Mouse (Mus musculus) neural tube, embryonic 14.5 days (tissue): ENCODE data around the gene Plpp7. TPM values are rescaled to one million over a fixed set of nuclear protein-coding genes. Genes with fewer than 3 reads are reported as not detected.

Source experiments
- ATAC-seq: fragments of 200-750 bp; cut with Nextera tagmentation; 2 replicates; pipeline ENCODE4 v1.8.0; 2017; ENCODE audit warnings: low read depth, mild to moderate bottlenecking, moderate TSS enrichment, moderate library complexity
- H3K27ac ChIP-seq: fragments of 300-500 bp; sonication (generic); 2 replicates; pipeline ENCODE4 v1.5.1; 2014; ENCODE audit warnings: low read depth, mild to moderate bottlenecking, control low read depth, low read length, moderate library complexity, mixed read lengths
- H3K27me3 ChIP-seq: fragments of 300-500 bp; sonication (generic); 2 replicates; pipeline ENCODE4 v1.6.1; 2014; ENCODE audit warnings: low read length; ENCODE audit not compliant: control insufficient read depth, insufficient read depth
- H3K36me3 ChIP-seq: fragments of 300-500 bp; sonication (generic); 2 replicates; pipeline ENCODE4 v1.6.1; 2014; ENCODE audit warnings: low read length, mixed read lengths; ENCODE audit not compliant: control insufficient read depth, insufficient read depth
- H3K4me1 ChIP-seq: fragments of 300-500 bp; sonication (generic); 2 replicates; pipeline ENCODE4 v1.6.1; 2014; ENCODE audit warnings: low read length; ENCODE audit not compliant: control insufficient read depth, insufficient read depth
- H3K4me2 ChIP-seq: fragments of 300-500 bp; sonication (generic); 2 replicates; pipeline ENCODE4 v1.6.1; 2014; ENCODE audit warnings: mild to moderate bottlenecking, low read depth, low read length, control low read depth
- H3K4me3 ChIP-seq: fragments of 300-500 bp; sonication (generic); 2 replicates; pipeline ENCODE4 v1.5.1; 2014; ENCODE audit warnings: low read depth, low read length, control low read depth, mixed read lengths
- H3K9ac ChIP-seq: fragments of 300-500 bp; sonication (generic); replicated peaks from 2 replicates; pipeline ENCODE4 v1.6.1; 2014; ENCODE audit warnings: low read depth, mild to moderate bottlenecking, control low read depth, low read length, mixed read lengths
- H3K9me3 ChIP-seq: fragments of 300-500 bp; sonication (generic); 2 replicates; pipeline ENCODE4 v1.6.1; 2016; ENCODE audit warnings: low read length; ENCODE audit not compliant: control insufficient read depth
- WGBS: fragments of 180-500 bp; shearing (Covaris S2); extraction: QIAGEN DNeasy Blood & Tissue Kit; methylation state at CpG from one replicate; pipeline ENCODE4 v1.1.7; 2014; 5-methylcytosine and 5-hydroxymethylcytosine counted together
- polyA plus RNA-seq: library from polyadenylated mRNA; unstranded; fragments of >200 nt; fragmentation: Nextera tagmentation; extraction: Ambion mirVana; gene quantifications from 2 replicates; pipeline ENCODE4 v1.2.1, GENCODE M21; 2014

The Plpp7 gene
- polyA plus RNA-seq, 1 experiment from 2014 or later: 25.2 TPM

- no peak for ATAC-seq
- no peaks in the 10 kb centered on the region for H3K27me3 ChIP-seq
- 86% methylated on average over 7 of the region's 7 CpGs for whole genome bisulfite sequencing
- H3K27ac ChIP-seq: no peak overlapping the region
- no peak overlapping the region for H3K4me3 ChIP-seq
- H3K4me1 ChIP-seq: peaks cover 6% of the 10 kb centered on the region; the same call in 1 of the 2 replicates
- H3K9ac ChIP-seq: no peak overlapping the region
- no peaks in the 10 kb centered on the region for H3K36me3 ChIP-seq
- no peaks in the 10 kb centered on the region for H3K9me3 ChIP-seq
- no peak overlapping the region for H3K4me2 ChIP-seq
Measured at GRCm38 (mm10) chr2:32104122-32104521, 8.8 kb downstream of the Plpp7 start.

- ATAC-seq: peak; percentile 74; the same call in 1 of the 2 replicates
- Histone ChIP-seq H3K9ac (no peak overlapping the region), H3K36me3 (0 out of 2 replicates have a peak, but pooled peaks cover 2% of the 10 kb centered on the region), H3K9me3 (no peaks in the 10 kb centered on the region), H3K4me3 (no peak overlapping the region), H3K27ac (peak overlapping the region; percentile 77), H3K27me3 (no peaks in the 10 kb centered on the region), H3K4me2 (no peak overlapping the region), H3K4me1 (peaks cover 6% of the 10 kb centered on the region; the same call in 1 of the 2 replicates)
- WGBS: 44% methylated on average over 16 of the region's 16 CpGs
Measured at GRCm38 (mm10) chr2:32105117-32105913, 10.0 kb downstream of the Plpp7 start.

DNA sequence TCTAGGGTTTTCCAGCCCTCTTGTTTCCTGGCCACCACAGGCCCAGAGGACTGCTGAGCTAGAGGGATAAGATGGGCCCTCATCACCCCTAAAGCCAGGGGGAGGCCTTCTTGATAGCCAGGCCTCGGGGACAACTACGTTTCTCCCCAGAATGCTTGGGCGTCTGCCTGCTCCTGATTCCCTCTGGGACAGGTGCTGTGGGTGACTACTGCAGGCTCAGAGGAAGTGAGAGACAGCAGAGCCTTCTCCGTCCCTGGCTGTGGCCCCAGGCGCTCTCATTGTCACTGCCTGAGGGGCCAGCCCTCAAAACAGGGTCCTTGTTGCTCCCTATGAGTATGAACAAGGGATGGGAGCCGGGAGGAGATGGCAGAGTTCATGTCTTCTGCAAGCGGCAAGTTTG lies 10.6 kb downstream of the Plpp7 start:
- Histone ChIP-seq H3K36me3 (0 out of 2 replicates have a peak, but pooled peaks cover 4% of the 10 kb centered on the region), H3K27me3 (no peaks in the 10 kb centered on the region), H3K4me1 (peaks cover 6% of the 10 kb centered on the region; the same call in 1 of the 2 replicates), H3K27ac (peak overlapping the region; percentile 77; the same call in 1 of the 2 replicates), H3K9me3 (no peaks in the 10 kb centered on the region), H3K9ac (no peak overlapping the region), H3K4me2 (no peak overlapping the region), H3K4me3 (no peak overlapping the region)
- WGBS: 81% methylated on average over 7 of the region's 7 CpGs
- no peak for ATAC-seq

GRCm38 (mm10) chr2:32111268-32111667 lies 15.9 kb downstream of the Plpp7 start:
- H3K27ac ChIP-seq: no peak overlapping the region
- H3K9me3 ChIP-seq: no peaks in the 10 kb centered on the region
- no peaks in the 10 kb centered on the region for H3K4me1 ChIP-seq
- no peak for ATAC-seq
- H3K36me3 ChIP-seq: 0 out of 2 replicates have a peak, but pooled peaks cover 4% of the 10 kb centered on the region
- H3K4me3 ChIP-seq: no peak overlapping the region
- H3K9ac ChIP-seq: no peak overlapping the region
- WGBS: 100% methylated on average over 1 of the region's 1 CpGs
- H3K4me2 ChIP-seq: no peak overlapping the region
- H3K27me3 ChIP-seq: no peaks in the 10 kb centered on the region

GRCm38 (mm10) chr2:32112548-32112947 lies 17.2 kb downstream of the Plpp7 start:
- no peak for ATAC-seq
- 60% methylated on average over 2 of the region's 2 CpGs for WGBS

GRCm38 (mm10) chr2:32115851-32116268 lies 20.5 kb downstream of the Plpp7 start:
- H3K4me1 ChIP-seq: no peaks in the 10 kb centered on the region
- H3K9me3 ChIP-seq: no peaks in the 10 kb centered on the region
- no peaks in the 10 kb centered on the region for H3K27me3 ChIP-seq
- ATAC-seq: no peak
- no peaks in the 10 kb centered on the region for H3K36me3 ChIP-seq
- H3K9ac ChIP-seq: no peak overlapping the region
- H3K4me3 ChIP-seq: no peak overlapping the region
- H3K4me2 ChIP-seq: no peak overlapping the region
- no peak overlapping the region for H3K27ac ChIP-seq
- 94% methylated on average over 4 of the region's 4 CpGs for WGBS

More at GRCm38 (mm10) chr2:32112548-32112947, 17.2 kb downstream of the Plpp7 start:
- H3K4me3 ChIP-seq: no peak overlapping the region
- H3K9me3 ChIP-seq: no peaks in the 10 kb centered on the region
- H3K27me3 ChIP-seq: no peaks in the 10 kb centered on the region
- H3K4me2 ChIP-seq: no peak overlapping the region
- H3K9ac ChIP-seq: no peak overlapping the region
- H3K27ac ChIP-seq: no peak overlapping the region
- no peaks in the 10 kb centered on the region for H3K4me1 ChIP-seq
- 0 out of 2 replicates have a peak, but pooled peaks cover 4% of the 10 kb centered on the region for H3K36me3 ChIP-seq

GRCm38 (mm10) chr2:32119802-32120750 lies 24.7 kb downstream of the Plpp7 start:
- no peak for ATAC-seq
- no peaks in the 10 kb centered on the region for H3K9me3 ChIP-seq
- no peaks in the 10 kb centered on the region for H3K27me3 ChIP-seq
- no peak overlapping the region for H3K4me3 ChIP-seq
- 84% methylated on average over 20 of the region's 20 CpGs for WGBS
- no peaks in the 10 kb centered on the region for H3K4me1 ChIP-seq
- no peak overlapping the region for H3K27ac ChIP-seq
- no peak overlapping the region for H3K4me2 ChIP-seq
- H3K9ac ChIP-seq: no peak overlapping the region
- H3K36me3 ChIP-seq: no peaks in the 10 kb centered on the region

- 69% methylated on average over 5 of the region's 5 CpGs for WGBS
- no peak for ATAC-seq
- no peaks in the 10 kb centered on the region for H3K4me1 ChIP-seq
Measured at GRCm38 (mm10) chr2:32121150-32121549, 25.8 kb downstream of the Plpp7 start.

More at GRCm38 (mm10) chr2:32121150-32121549, 25.8 kb downstream of the Plpp7 start:
- Histone ChIP-seq H3K27ac (no peak overlapping the region), H3K4me2 (no peak overlapping the region), H3K27me3 (no peaks in the 10 kb centered on the region), H3K9me3 (no peaks in the 10 kb centered on the region), H3K9ac (no peak overlapping the region), H3K4me3 (no peak overlapping the region), H3K36me3 (no peaks in the 10 kb centered on the region)
